Mouse (Mus musculus) forebrain, embryonic 14.5 days (tissue): Measurements from ENCODE around the gene Lamtor4. TPM values are rescaled to one million over a fixed set of nuclear protein-coding genes. Genes with fewer than 3 reads are reported as not detected.

ENCODE experiments used
- ATAC-seq: fragments of 200-750 bp; cut with Nextera tagmentation; 2 replicates; pipeline ENCODE4 v1.8.0; 2017; ENCODE audit warnings: mild to moderate bottlenecking, moderate library complexity
- DNase-seq: peaks from one replicate; pipeline ENCODE4 v3.0.0-alpha.2; 2015; ENCODE audit warnings: low spot score
- H3K27ac ChIP-seq: fragments of 300-500 bp; sonication (generic); 2 replicates; pipeline ENCODE4 v1.5.1; 2014; ENCODE audit warnings: low read depth, mild to moderate bottlenecking, control low read depth, low read length, moderate library complexity
- H3K27me3 ChIP-seq: fragments of 300-500 bp; sonication (generic); replicated peaks from 2 replicates; pipeline ENCODE4 v1.6.1; 2014; ENCODE audit warnings: low read length, control low read depth, mixed read lengths; ENCODE audit not compliant: control insufficient read depth, insufficient read depth
- H3K36me3 ChIP-seq: fragments of 300-500 bp; sonication (generic); 2 replicates; pipeline ENCODE4 v1.6.1; 2014; ENCODE audit warnings: low read length, control low read depth; ENCODE audit not compliant: control insufficient read depth, insufficient read depth
- H3K4me1 ChIP-seq: fragments of 300-500 bp; sonication (generic); 2 replicates; pipeline ENCODE4 v1.6.1; 2014; ENCODE audit warnings: antibody characterized with exemption, low read length, control low read depth; ENCODE audit not compliant: control insufficient read depth, insufficient read depth
- H3K4me2 ChIP-seq: fragments of 300-500 bp; sonication (generic); 2 replicates; pipeline ENCODE4 v1.6.1; 2014; ENCODE audit warnings: mild to moderate bottlenecking, control low read depth, low read length
- H3K4me3 ChIP-seq: fragments of 300-500 bp; sonication (generic); 2 replicates; pipeline ENCODE4 v1.5.1; 2014; ENCODE audit warnings: low read depth, low read length, control low read depth
- H3K9ac ChIP-seq: fragments of 300-500 bp; sonication (generic); 2 replicates; pipeline ENCODE4 v1.6.1; 2014; ENCODE audit warnings: mild to moderate bottlenecking, low read length, control low read depth, moderate library complexity
- H3K9me3 ChIP-seq: fragments of 300-500 bp; sonication (generic); replicated peaks from 2 replicates; pipeline ENCODE4 v1.6.1; 2016; ENCODE audit warnings: low read length, control low read depth, mixed read lengths; ENCODE audit not compliant: control insufficient read depth
- WGBS: fragments of 180-500 bp; shearing (Covaris S2); extraction: QIAGEN DNeasy Blood & Tissue Kit; methylation state at CpG from one replicate; pipeline ENCODE4 v1.1.7; 2014; 5-methylcytosine and 5-hydroxymethylcytosine counted together
- polyA plus RNA-seq: library from polyadenylated mRNA; unstranded; fragments of >200 nt; fragmentation: Nextera tagmentation; extraction: Ambion mirVana; gene quantifications from 2 replicates; pipeline ENCODE4 v1.2.1, GENCODE M21; 2014

Gene Lamtor4
- polyA plus RNA-seq, 1 experiment from 2014 or later = 88.2 TPM

- H3K4me2 ChIP-seq = no peak overlapping the region
- 67% methylated on average over 2 of the region's 2 CpGs for WGBS
- H3K36me3 ChIP-seq = no peaks in the 10 kb centered on the region
- DNase-seq (no peak), ATAC-seq (no peak)
- no peak overlapping the region for H3K4me3 ChIP-seq
- H3K9me3 ChIP-seq = no peaks in the 10 kb centered on the region
- no peaks in the 10 kb centered on the region for H3K4me1 ChIP-seq
- H3K9ac ChIP-seq = no peak overlapping the region
- H3K27ac ChIP-seq = no peak overlapping the region
- H3K27me3 ChIP-seq = no peaks in the 10 kb centered on the region
Observed at GRCm38 (mm10) chr5:138227367-138227766, 27.9 kb upstream of the Lamtor4 start.

DNA sequence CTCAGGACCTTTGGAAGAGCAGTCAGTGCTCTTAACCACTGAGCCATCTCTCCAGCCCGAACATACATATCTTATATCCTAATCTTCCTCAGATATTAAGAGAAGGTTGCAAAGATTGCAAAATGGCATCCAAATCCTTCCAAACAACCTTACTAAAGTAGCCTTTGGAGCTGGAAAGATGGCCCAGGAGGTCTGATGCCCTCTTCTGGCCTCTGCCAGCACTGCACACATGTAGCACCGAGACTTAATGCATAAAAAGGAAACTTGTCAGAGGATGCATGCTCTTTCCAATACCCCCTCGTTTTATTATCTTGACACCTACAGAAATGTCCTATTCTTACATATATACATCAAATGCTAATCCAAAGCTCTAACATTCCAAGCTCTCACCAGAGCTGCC, 27.3 kb upstream of the Lamtor4 start:
- no peaks in the 10 kb centered on the region for H3K4me1 ChIP-seq
- H3K27ac ChIP-seq = no peak overlapping the region
- ATAC-seq (no peak), DNase-seq (peak; percentile 1)
- H3K4me2 ChIP-seq = no peak overlapping the region
- H3K9me3 ChIP-seq = no peaks in the 10 kb centered on the region
- no peaks in the 10 kb centered on the region for H3K36me3 ChIP-seq
- no peak overlapping the region for H3K9ac ChIP-seq
- 58% methylated on average over 3 of the region's 3 CpGs for WGBS
- H3K27me3 ChIP-seq = no peaks in the 10 kb centered on the region
- no peak overlapping the region for H3K4me3 ChIP-seq

- Histone ChIP-seq H3K36me3 (no peaks in the 10 kb centered on the region), H3K4me1 (no peaks in the 10 kb centered on the region), H3K4me3 (no peak overlapping the region), H3K27me3 (no peaks in the 10 kb centered on the region), H3K9me3 (no peaks in the 10 kb centered on the region), H3K9ac (no peak overlapping the region), H3K4me2 (no peak overlapping the region), H3K27ac (no peak overlapping the region)
- no peak for DNase-seq
- 94% methylated on average over 3 of the region's 3 CpGs for WGBS
- ATAC-seq = no peak
Observed at GRCm38 (mm10) chr5:138229511-138229910, 25.8 kb upstream of the Lamtor4 start.

DNA sequence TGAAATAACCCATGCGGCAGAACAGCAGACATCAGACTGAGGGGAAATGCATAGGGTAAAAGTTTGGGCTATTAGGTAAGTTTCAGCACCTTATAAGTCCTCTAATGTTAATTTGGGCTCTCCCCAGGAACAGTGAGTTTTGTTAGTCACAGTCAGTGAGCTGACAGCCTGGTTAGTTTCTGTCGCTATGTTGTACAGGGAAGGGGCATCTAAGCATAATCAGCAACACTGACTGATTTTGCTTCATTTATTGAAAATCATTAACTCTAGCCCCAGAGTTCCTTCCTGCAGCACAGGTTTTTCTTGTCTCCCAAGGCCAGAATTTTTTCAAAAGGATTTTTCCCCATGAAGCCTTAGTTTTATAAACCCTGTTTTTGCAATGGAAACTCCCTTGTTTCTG, 21.5 kb upstream of the Lamtor4 start:
- H3K4me3 ChIP-seq = no peak overlapping the region
- no peak overlapping the region for H3K9ac ChIP-seq
- no peaks in the 10 kb centered on the region for H3K9me3 ChIP-seq
- 85% methylated on average over 2 of the region's 2 CpGs for WGBS
- no peak for DNase-seq
- H3K4me2 ChIP-seq = no peak overlapping the region
- ATAC-seq = no peak
- H3K27ac ChIP-seq = no peak overlapping the region
- H3K4me1 ChIP-seq = no peaks in the 10 kb centered on the region
- no peaks in the 10 kb centered on the region for H3K27me3 ChIP-seq
- H3K36me3 ChIP-seq = no peaks in the 10 kb centered on the region

DNA sequence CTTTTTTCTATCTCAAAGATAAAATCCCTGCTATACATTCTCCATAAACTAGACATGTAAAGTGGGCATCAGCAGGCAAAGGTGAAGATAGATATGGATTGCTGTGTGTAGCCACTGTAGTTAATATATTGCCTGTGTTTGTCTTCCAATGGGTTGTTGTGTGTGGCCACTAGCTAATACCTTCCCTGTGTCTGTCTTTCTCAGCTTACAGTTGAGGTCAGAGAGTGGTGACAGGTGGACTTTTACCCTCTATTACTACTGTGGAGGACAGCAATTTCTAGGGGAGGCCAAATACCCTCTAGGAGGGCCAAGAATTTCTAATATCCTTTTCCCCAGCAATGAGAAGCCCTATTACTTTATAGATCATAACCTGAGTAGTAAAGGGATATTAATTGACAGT, 21.1 kb upstream of the Lamtor4 start:
- no peak for ATAC-seq
- Histone ChIP-seq H3K27me3 (no peaks in the 10 kb centered on the region), H3K27ac (no peak overlapping the region)

DNA sequence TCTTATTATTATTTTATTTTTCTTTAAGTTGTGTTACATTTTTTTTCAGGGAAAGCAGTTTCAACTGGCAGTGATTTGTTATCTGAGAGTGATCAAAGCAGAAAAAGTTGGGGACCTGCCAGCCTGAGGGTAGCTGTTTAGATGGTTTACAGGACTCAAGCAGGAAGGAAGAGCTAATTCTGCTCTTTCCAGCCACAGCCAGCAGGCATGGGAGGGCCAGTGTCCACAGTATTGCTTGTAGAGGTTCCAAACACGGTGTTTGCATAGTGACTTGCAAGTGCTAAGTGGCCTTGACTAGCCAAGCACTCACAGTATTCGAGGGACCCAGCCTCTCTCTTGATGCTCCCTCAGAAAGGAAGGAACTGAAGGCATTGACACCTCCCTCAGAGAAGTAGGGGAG, 13.8 kb upstream of the Lamtor4 start:
- Histone ChIP-seq H3K27ac (no peak overlapping the region), H3K4me2 (no peak overlapping the region), H3K27me3 (no peaks in the 10 kb centered on the region), H3K36me3 (no peaks in the 10 kb centered on the region), H3K4me1 (no peaks in the 10 kb centered on the region), H3K4me3 (no peak overlapping the region), H3K9ac (no peak overlapping the region), H3K9me3 (no peaks in the 10 kb centered on the region)
- ATAC-seq (no peak), DNase-seq (no peak)
- 58% methylated on average over 2 of the region's 2 CpGs for WGBS

More for the DNA sequence above, 21.1 kb upstream of the Lamtor4 start:
- H3K4me1 ChIP-seq = no peaks in the 10 kb centered on the region
- no peaks in the 10 kb centered on the region for H3K9me3 ChIP-seq
- no peak overlapping the region for H3K4me2 ChIP-seq
- H3K4me3 ChIP-seq = no peak overlapping the region
- DNase-seq = no peak
- H3K36me3 ChIP-seq = no peaks in the 10 kb centered on the region
- H3K9ac ChIP-seq = no peak overlapping the region

GRCm38 (mm10) chr5:138251144-138251543, 4.1 kb upstream of the Lamtor4 start:
- Histone ChIP-seq H3K36me3 (no peaks in the 10 kb centered on the region), H3K4me2 (no peak overlapping the region), H3K27me3 (no peaks in the 10 kb centered on the region; the same call in 1 of the 2 replicates), H3K9me3 (no peaks in the 10 kb centered on the region), H3K4me1 (peaks cover 4% of the 10 kb centered on the region), H3K4me3 (no peak overlapping the region), H3K9ac (no peak overlapping the region), H3K27ac (no peak overlapping the region)
- 82% methylated on average over 12 of the region's 12 CpGs for WGBS
- ATAC-seq (no peak), DNase-seq (no peak)

DNA sequence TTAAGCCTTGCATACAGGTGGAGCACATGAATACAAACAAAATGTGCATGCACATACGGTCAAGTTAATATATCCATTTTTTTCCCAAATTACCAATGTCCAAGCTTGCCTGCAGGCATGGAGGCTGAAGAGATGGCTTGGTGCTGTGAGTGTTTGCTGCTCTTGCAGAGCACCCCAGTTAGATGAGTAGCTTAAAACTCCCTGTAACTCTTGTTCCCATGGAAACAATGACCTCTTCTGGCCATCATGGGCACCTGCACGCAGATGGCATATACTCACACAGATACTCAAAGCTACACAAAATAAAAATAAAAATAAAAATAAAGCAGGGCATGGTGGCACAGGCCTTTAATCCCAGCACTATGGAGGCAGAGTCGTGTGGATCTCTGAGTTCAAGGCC, 2.2 kb upstream of the Lamtor4 start:
- WGBS = 96% methylated on average over 3 of the region's 3 CpGs
- ATAC-seq (no peak), DNase-seq (no peak)
- Histone ChIP-seq H3K4me2 (no peak overlapping the region), H3K4me3 (no peak overlapping the region), H3K27me3 (no peaks in the 10 kb centered on the region; the same call in 1 of the 2 replicates), H3K9ac (no peak overlapping the region), H3K4me1 (peaks cover 8% of the 10 kb centered on the region), H3K9me3 (no peaks in the 10 kb centered on the region), H3K36me3 (no peaks in the 10 kb centered on the region; the same call in 1 of the 2 replicates), H3K27ac (no peak overlapping the region)

DNA sequence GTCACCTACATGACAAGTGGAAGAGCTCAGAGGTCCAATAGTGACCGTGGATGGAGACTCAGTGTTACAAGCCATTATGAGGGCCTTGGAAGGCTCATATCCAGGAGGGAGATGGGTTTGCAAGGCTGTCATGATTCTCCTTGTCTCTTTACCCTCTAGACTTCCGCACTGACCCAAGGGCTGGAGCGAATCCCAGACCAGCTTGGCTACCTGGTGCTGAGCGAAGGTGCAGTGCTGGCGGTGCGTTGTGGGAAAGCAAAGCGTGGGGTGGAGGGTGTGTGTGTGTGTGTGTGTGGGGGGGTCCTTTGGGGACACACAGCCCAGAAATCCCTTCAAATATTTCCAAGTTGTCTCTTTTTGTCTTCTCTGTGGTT, 799 bp downstream of the Lamtor4 start:
- DNase-seq (no peak), ATAC-seq (no peak)
- 19% methylated on average over 7 of the region's 7 CpGs for WGBS
- H3K36me3 ChIP-seq = peaks cover 29% of the 10 kb centered on the region
- peaks cover 8% of the 10 kb centered on the region for H3K4me1 ChIP-seq
- peak overlapping the region; percentile 52 for H3K4me2 ChIP-seq
- peak overlapping the region; percentile 63 for H3K27ac ChIP-seq
- H3K9me3 ChIP-seq = no peaks in the 10 kb centered on the region
- H3K27me3 ChIP-seq = no peaks in the 10 kb centered on the region; the same call in 1 of the 2 replicates
- H3K9ac ChIP-seq = peak overlapping the region; percentile 61
- peak overlapping the region; percentile 63 for H3K4me3 ChIP-seq
